Mouse (Mus musculus) stomach, postnatal 0 days (tissue): ENCODE measurements around the gene Btbd35f13. TPM values are rescaled to one million over a fixed set of nuclear protein-coding genes. Genes with fewer than 3 reads are reported as not detected.
"Not testable (repeated sequence)": the region's sequence is repeated elsewhere in the genome, so short reads cannot be mapped to it uniquely, and the experiment has no call there.

ENCODE experiments used
- ATAC-seq: fragments of 200-750 bp; cut with Nextera tagmentation; 2 replicates; pipeline ENCODE4 v1.8.0; 2017; ENCODE audit not compliant: low FRiP score, low TSS enrichment
- DNase-seq: peaks from one replicate; pipeline ENCODE4 v3.0.0-alpha.2; 2016; ENCODE audit warnings: low spot score
- H3K27ac ChIP-seq: fragments of 300-500 bp; sonication (generic); replicated peaks from 2 replicates; pipeline ENCODE4 v1.5.1; 2014; ENCODE audit warnings: mild to moderate bottlenecking, control low read depth
- H3K27me3 ChIP-seq: fragments of 300-500 bp; sonication (generic); 2 replicates; pipeline ENCODE4 v1.6.1; 2014; ENCODE audit warnings: low read length; ENCODE audit not compliant: control insufficient read depth, insufficient read depth
- H3K36me3 ChIP-seq: fragments of 300-500 bp; sonication (generic); 2 replicates; pipeline ENCODE4 v1.6.1; 2014; ENCODE audit warnings: low read length, mixed read lengths; ENCODE audit not compliant: control insufficient read depth, insufficient read depth
- H3K4me1 ChIP-seq: fragments of 300-500 bp; sonication (generic); replicated peaks from 2 replicates; pipeline ENCODE4 v1.6.1; 2014; ENCODE audit warnings: antibody characterized with exemption; ENCODE audit not compliant: control insufficient read depth, insufficient read depth
- H3K4me2 ChIP-seq: fragments of 300-500 bp; sonication (generic); replicated peaks from 2 replicates; pipeline ENCODE4 v1.6.1; 2014; ENCODE audit warnings: low read depth, mild to moderate bottlenecking, control low read depth, moderate library complexity
- H3K4me3 ChIP-seq: fragments of 300-500 bp; sonication (generic); 2 replicates; pipeline ENCODE4 v1.5.1; 2014; ENCODE audit warnings: low read depth, low read length, control low read depth
- H3K9ac ChIP-seq: fragments of 300-500 bp; sonication (generic); 2 replicates; pipeline ENCODE4 v1.6.1; 2014; ENCODE audit warnings: mild to moderate bottlenecking, low read length, control low read depth, mixed read lengths
- H3K9me3 ChIP-seq: fragments of 300-500 bp; sonication (generic); 2 replicates; pipeline ENCODE4 v1.6.1; 2016; ENCODE audit warnings: low read length; ENCODE audit not compliant: control insufficient read depth
- WGBS: fragments of 180-500 bp; shearing (Covaris S2); extraction: QIAGEN DNeasy Blood & Tissue Kit; methylation state at CpG from one replicate; pipeline ENCODE4 v1.1.7; 2014; 5-methylcytosine and 5-hydroxymethylcytosine counted together
- polyA plus RNA-seq: library from polyadenylated mRNA; unstranded; fragments of >200 nt; fragmentation: Nextera tagmentation; extraction: Ambion mirVana; gene quantifications from 2 replicates; pipeline ENCODE4 v1.2.1, GENCODE M21; 2015

Gene Btbd35f13
- not detected in 2 replicates for polyA plus RNA-seq

- not testable (repeated sequence) for H3K27ac ChIP-seq, H3K9me3 ChIP-seq, H3K9ac ChIP-seq, DNase-seq, H3K36me3 ChIP-seq, H3K27me3 ChIP-seq, H3K4me3 ChIP-seq, H3K4me1 ChIP-seq, ATAC-seq, H3K4me2 ChIP-seq
- WGBS, result 71% methylated on average over 2 of the region's 3 CpGs
These were observed at the start of gene Btbd35f13 for GRCm38 (mm10) chrX:33656872-33657271. Gene Btbd35f13, plus strand, starts transcription at chrX:33657172.

- H3K27ac ChIP-seq, H3K4me1 ChIP-seq, H3K4me3 ChIP-seq, DNase-seq, ATAC-seq, H3K36me3 ChIP-seq, H3K9ac ChIP-seq, H3K27me3 ChIP-seq, H3K9me3 ChIP-seq, H3K4me2 ChIP-seq: not testable (repeated sequence)
- no CpG with 5 or more reads among the region's 3 CpGs for WGBS
These were observed 45.3 kb downstream of the Btbd35f13 start, which contains the start of gene Btbd35f14 for GRCm38 (mm10) chrX:33702249-33702648. Gene Btbd35f14, minus strand, starts transcription at chrX:33702349.

Other genes with a start within 250 kb of the Btbd35f13 start
- not detected in 2 replicates for gene Btbd35f15, start 79.9 kb upstream of the Btbd35f13 start, polyA plus RNA-seq
- gene Btbd35f14, start 45.2 kb downstream of the Btbd35f13 start, polyA plus RNA-seq, result not detected in 2 replicates